ENCODE assay signal across 12 mouse cellular contexts in genomic region chr10:81303761-81304160, GRCm38 (mm10). TPM values are rescaled to one million over a fixed set of nuclear protein-coding genes. Genes with fewer than 3 reads are reported as not detected.
DNase-seq lines count a peak whose midpoint lies in the region; ATAC-seq and TF ChIP-seq lines count a peak whose summit lies in the region.
"Had no signal": no experiment of that assay in that cellular context is flagged by ENCODE, and none has a peak within 500 bp of the region (broad histone marks: within the 10 kb centered on the region; RNA-seq: fewer than 3 reads in every experiment).

No protein-coding gene starts in this region.

- peaks cover 53% of the 10 kb centered on the region for H3K36me3 ChIP-seq in hindbrain, embryonic 10.5 days
- H3K36me3 ChIP-seq in hindbrain, embryonic 12.5 days = peaks cover 36% of the 10 kb centered on the region
- H3K36me3 ChIP-seq in intestine, postnatal 0 days (ENCODE audit: control insufficient read depth, insufficient read depth) = peaks cover 34% of the 10 kb centered on the region
- H3K36me3 ChIP-seq in thymus, adult 2 months (ENCODE audit: control insufficient read depth, insufficient read depth, low read length) = peaks cover 32% of the 10 kb centered on the region

- ATAC-seq in hindbrain, embryonic 12.5 days (ENCODE audit: low FRiP score) = no peak
- ATAC-seq in activated CD4-positive, CD25-positive, alpha-beta regulatory T cell, adult 4 months = peak; percentile 63
- no peak for ATAC-seq in intestine, postnatal 0 days

- no peak for TF ChIP-seq CTCF in intestine, postnatal 0 days (IDR thresholded peaks at IDR 0.05; ENCODE audit: low read depth)
- TF ChIP-seq CTCF in thymus, adult 2 months (IDR thresholded peaks at IDR 0.05; ENCODE audit: borderline replicate concordance, control insufficient read depth, extremely low read depth, insufficient read depth, low read length, poor library complexity) = no peak

- no peaks in the 10 kb centered on the region for H3K27me3 ChIP-seq in hindbrain, embryonic 10.5 days (ENCODE audit: insufficient read depth, poor library complexity, severe bottlenecking)
- H3K27me3 ChIP-seq in hindbrain, embryonic 12.5 days = no peaks in the 10 kb centered on the region
- no peaks in the 10 kb centered on the region for H3K27me3 ChIP-seq in intestine, postnatal 0 days (replicated peaks; ENCODE audit: control insufficient read depth, insufficient read depth, low read length)
- H3K27me3 ChIP-seq in thymus, adult 2 months (ENCODE audit: control insufficient read depth, insufficient read depth, low read length) = no peaks in the 10 kb centered on the region
- H3K27me3 ChIP-seq: limb, embryonic 15.5 days had no signal

- no peak overlapping the region for H3K4me2 ChIP-seq in hindbrain, embryonic 12.5 days (replicated peaks)
- 0 out of 2 replicates have a peak overlapping the region, but pooled peaks have one; percentile 3 for H3K4me2 ChIP-seq in intestine, postnatal 0 days (replicated peaks; ENCODE audit: low read depth)
- H3K4me2 ChIP-seq: limb, embryonic 15.5 days had no signal

- H3K27ac ChIP-seq in hindbrain, embryonic 10.5 days = peak overlapping the region; percentile 36; the same call in 1 of the 2 replicates
- H3K27ac ChIP-seq in hindbrain, embryonic 12.5 days = no peak overlapping the region
- H3K27ac ChIP-seq in intestine, postnatal 0 days (ENCODE audit: low read depth, low read length) = no peak overlapping the region
- peak overlapping the region; percentile 37 for H3K27ac ChIP-seq in thymus, adult 2 months (ENCODE audit: control insufficient read depth, insufficient read depth, low read length)

- no peak for DNase-seq in hindbrain, embryonic 10.5 days (ENCODE audit: low spot score)
- DNase-seq in thymus, adult 2 months = peak; percentile 74
- DNase-seq in embryo, embryonic 10.5 days (ENCODE audit: low spot score) = no peak
- DNase-seq in gastrocnemius, postnatal 14 days = no peak
- DNase-seq in right cerebral cortex, postnatal 14 days = no peak
- DNase-seq: adrenal gland, postnatal 10 days; cerebellum, postnatal 10 days; retina, postnatal 1 day had no signal

- H3K4me1 ChIP-seq in hindbrain, embryonic 10.5 days (replicated peaks) = peaks cover 62% of the 10 kb centered on the region
- peaks cover 33% of the 10 kb centered on the region for H3K4me1 ChIP-seq in hindbrain, embryonic 12.5 days
- peaks cover 22% of the 10 kb centered on the region; the same call in 1 of the 2 replicates for H3K4me1 ChIP-seq in intestine, postnatal 0 days (replicated peaks; ENCODE audit: control insufficient read depth, insufficient read depth, low read length)
- peaks cover 61% of the 10 kb centered on the region for H3K4me1 ChIP-seq in thymus, adult 2 months (replicated peaks; ENCODE audit: control insufficient read depth, insufficient read depth, low read length)

- no peak overlapping the region for H3K4me3 ChIP-seq in hindbrain, embryonic 10.5 days
- no peak overlapping the region for H3K4me3 ChIP-seq in hindbrain, embryonic 12.5 days
- no peak overlapping the region for H3K4me3 ChIP-seq in intestine, postnatal 0 days (ENCODE audit: low read depth, low read length)
- H3K4me3 ChIP-seq in thymus, adult 2 months (ENCODE audit: control insufficient read depth, insufficient read depth, low read length) = no peak overlapping the region
- H3K4me3 ChIP-seq: limb, embryonic 15.5 days had no signal

- no peak overlapping the region for H3K9ac ChIP-seq in hindbrain, embryonic 12.5 days
- H3K9ac ChIP-seq in intestine, postnatal 0 days (ENCODE audit: low read depth, low read length) = no peak overlapping the region
- H3K9ac ChIP-seq: limb, embryonic 15.5 days had no signal

- 81% methylated on average over 7 of the region's 7 CpGs for WGBS in hindbrain, embryonic 10.5 days
- WGBS in hindbrain, embryonic 12.5 days = 75% methylated on average over 7 of the region's 7 CpGs
- WGBS in intestine, postnatal 0 days = 78% methylated on average over 7 of the region's 7 CpGs
- WGBS in thymus, adult 2 months = 17% methylated on average over 7 of the region's 7 CpGs

- TF ChIP-seq POLR2A in thymus, adult 2 months (IDR thresholded peaks at IDR 0.05; ENCODE audit: control insufficient read depth, extremely low read depth, insufficient read depth, low read length, poor library complexity) = no peak

- H3K9me3 ChIP-seq in hindbrain, embryonic 10.5 days = no peaks in the 10 kb centered on the region
- no peaks in the 10 kb centered on the region for H3K9me3 ChIP-seq in hindbrain, embryonic 12.5 days (replicated peaks)
- no peaks in the 10 kb centered on the region for H3K9me3 ChIP-seq in intestine, postnatal 0 days (ENCODE audit: control insufficient read depth)

- intact Hi-C loops in gastrocnemius, postnatal 14 days (cut with DNase I; ENCODE audit: low total_unique reads) = no loop called here

RNA-seq across cellular contexts. Expression of gene Pip5k1c, which starts 11.0 kb away (rescaled TPM):
- polyA plus RNA-seq in hindbrain, embryonic 10.5 days (2016; fragmentation: Nextera tagmentation; extraction: Ambion mirVana) = 62.1 and 78.5 TPM in 2 replicates
- polyA plus RNA-seq in hindbrain, embryonic 12.5 days (2016; fragmentation: Nextera tagmentation; extraction: Ambion mirVana) = 97.3 and 103 TPM in 2 replicates
- polyA plus RNA-seq in activated CD4-positive, CD25-positive, alpha-beta regulatory T cell, adult 4 months (2017; shearing (Covaris generic)) = 10 to 100 TPM; 11.1 to 16.9 TPM
- polyA plus RNA-seq in intestine, postnatal 0 days (2015; fragmentation: Nextera tagmentation; extraction: Ambion mirVana) = 27.2 and 27.6 TPM in 2 replicates
- 212 and 239 TPM in 2 replicates for polyA plus RNA-seq in thymus, adult 2 months (2012; rRNA removed)
- 10 to 100 TPM; 18.5 to 22.8 TPM for total RNA-seq in gastrocnemius, postnatal 14 days (2021)

RNA-seq across cellular contexts. Expression of gene Tjp3, which starts 12.4 kb away (rescaled TPM):
- 7.0 and 9.0 TPM in 2 replicates for polyA plus RNA-seq in hindbrain, embryonic 10.5 days (2016; fragmentation: Nextera tagmentation; extraction: Ambion mirVana)
- 5.4 and 6.8 TPM in 2 replicates for polyA plus RNA-seq in hindbrain, embryonic 12.5 days (2016; fragmentation: Nextera tagmentation; extraction: Ambion mirVana)
- 1 to 10 TPM; 2.4 to 3.1 TPM for polyA plus RNA-seq in activated CD4-positive, CD25-positive, alpha-beta regulatory T cell, adult 4 months (2017; shearing (Covaris generic))
- polyA plus RNA-seq in intestine, postnatal 0 days (2015; fragmentation: Nextera tagmentation; extraction: Ambion mirVana) = 43.2 and 43.4 TPM in 2 replicates
- polyA plus RNA-seq in thymus, adult 2 months (2012; rRNA removed) = 27.5 and 34.5 TPM in 2 replicates
- total RNA-seq in gastrocnemius, postnatal 14 days (2021) = not detected

RNA-seq across cellular contexts. Expression of gene Cactin, which starts 17.1 kb away (rescaled TPM):
- polyA plus RNA-seq in hindbrain, embryonic 10.5 days (2016; fragmentation: Nextera tagmentation; extraction: Ambion mirVana) = 53.2 and 58.8 TPM in 2 replicates
- polyA plus RNA-seq in hindbrain, embryonic 12.5 days (2016; fragmentation: Nextera tagmentation; extraction: Ambion mirVana) = 53.3 and 54.5 TPM in 2 replicates
- 1 to 10 TPM; 5.1 to 5.7 TPM for polyA plus RNA-seq in activated CD4-positive, CD25-positive, alpha-beta regulatory T cell, adult 4 months (2017; shearing (Covaris generic))
- polyA plus RNA-seq in intestine, postnatal 0 days (2015; fragmentation: Nextera tagmentation; extraction: Ambion mirVana) = 14.7 and 15.0 TPM in 2 replicates
- polyA plus RNA-seq in thymus, adult 2 months (2012; rRNA removed) = 89.3 and 89.6 TPM in 2 replicates
- total RNA-seq in gastrocnemius, postnatal 14 days (2021) = 1 to 10 TPM; 7.7 to 10.0 TPM

RNA-seq across cellular contexts. Expression of gene Tbxa2r, which starts 24.8 kb away (rescaled TPM):
- 3.3 and 3.6 TPM in 2 replicates for polyA plus RNA-seq in hindbrain, embryonic 10.5 days (2016; fragmentation: Nextera tagmentation; extraction: Ambion mirVana)
- polyA plus RNA-seq in hindbrain, embryonic 12.5 days (2016; fragmentation: Nextera tagmentation; extraction: Ambion mirVana) = 2.7 and 3.1 TPM in 2 replicates
- polyA plus RNA-seq in activated CD4-positive, CD25-positive, alpha-beta regulatory T cell, adult 4 months (2017; shearing (Covaris generic)) = 10 to 100 TPM; 20.9 to 21.4 TPM
- polyA plus RNA-seq in intestine, postnatal 0 days (2015; fragmentation: Nextera tagmentation; extraction: Ambion mirVana) = 9.8 and 10.7 TPM in 2 replicates
- polyA plus RNA-seq in thymus, adult 2 months (2012; rRNA removed) = 310 and 312 TPM in 2 replicates
- total RNA-seq in gastrocnemius, postnatal 14 days (2021) = 1 to 10 TPM; 1.5 to 2.2 TPM

RNA-seq across cellular contexts. Expression of gene Apba3, which starts 37.0 kb away (rescaled TPM):
- polyA plus RNA-seq in hindbrain, embryonic 10.5 days (2016; fragmentation: Nextera tagmentation; extraction: Ambion mirVana) = 46.2 and 54.6 TPM in 2 replicates
- 36.9 and 38.1 TPM in 2 replicates for polyA plus RNA-seq in hindbrain, embryonic 12.5 days (2016; fragmentation: Nextera tagmentation; extraction: Ambion mirVana)
- polyA plus RNA-seq in activated CD4-positive, CD25-positive, alpha-beta regulatory T cell, adult 4 months (2017; shearing (Covaris generic)) = 10 to 100 TPM; 10.2 to 18.0 TPM
- polyA plus RNA-seq in intestine, postnatal 0 days (2015; fragmentation: Nextera tagmentation; extraction: Ambion mirVana) = 75.2 and 75.4 TPM in 2 replicates
- polyA plus RNA-seq in thymus, adult 2 months (2012; rRNA removed) = 125 and 136 TPM in 2 replicates
- total RNA-seq in gastrocnemius, postnatal 14 days (2021) = 10 to 100 TPM; 62.8 to 71.1 TPM

Comparison
In these comparisons a context has a peak if more than half of its experiments do, and no peak if none do; other contexts are left out.
1. H3K27ac ChIP-seq: peak in hindbrain, embryonic 10.5 days (single experiment) and thymus, adult 2 months (single experiment); none in hindbrain, embryonic 12.5 days (single experiment) and intestine, postnatal 0 days (single experiment).